Mouse (Mus musculus) brain, embryonic 14.5 days (tissue): Measurements from ENCODE around the gene Mast4. TPM values are rescaled to one million over a fixed set of nuclear protein-coding genes. Genes with fewer than 3 reads are reported as not detected.

ENCODE experiments used
- DNase-seq: peaks from one replicate; pipeline ENCODE4 v3.0.0-alpha.2; 2011; ENCODE audit warnings: low read depth
- CTCF ChIP-seq: fragments of 200-500 bp; IDR thresholded peaks from 2 replicates; pipeline ENCODE4 v1.5.1; 2012; ENCODE audit warnings: inconsistent platforms, mild to moderate bottlenecking, moderate library complexity, borderline replicate concordance; ENCODE audit not compliant: insufficient read depth, insufficient read length; ENCODE audit errors: extremely low read depth
- POLR2A ChIP-seq: fragments of 200-500 bp; IDR thresholded peaks from 2 replicates; pipeline ENCODE4 v1.6.1; 2012; ENCODE audit warnings: mild to moderate bottlenecking, inconsistent platforms, borderline replicate concordance; ENCODE audit not compliant: poor library complexity, insufficient read depth, insufficient read length, severe bottlenecking; ENCODE audit errors: extremely low read depth
- polyA plus RNA-seq: library from polyadenylated mRNA; depleted of rRNA; stranded (reverse); fragments of >200 nt; gene quantifications from 2 replicates; pipeline ENCODE4 v1.2.3, GENCODE M21; 2012

The Mast4 gene
- polyA plus RNA-seq, 1 experiment: 30.7 TPM

DNA sequence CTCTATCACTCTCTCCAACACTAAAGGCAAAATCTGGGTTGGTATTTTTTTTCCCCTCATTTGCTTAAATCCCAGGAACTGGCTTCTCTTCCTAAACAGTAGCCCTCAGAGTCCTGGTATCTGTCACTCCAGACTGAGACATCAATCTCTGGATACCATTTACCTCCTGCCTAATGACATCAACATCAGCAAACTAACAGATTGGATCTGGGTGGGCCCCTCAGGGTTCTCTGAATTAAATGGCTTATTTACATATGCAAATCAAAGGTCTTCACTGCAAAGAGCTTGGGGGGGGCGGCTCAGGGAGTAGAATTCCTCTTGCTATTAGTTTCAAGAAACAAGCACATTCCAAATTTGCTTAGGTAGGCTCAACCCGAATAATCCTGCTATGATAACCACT is 272.6 kb downstream of the Mast4 start:
- peak; percentile 70 for DNase-seq
- TF ChIP-seq POLR2A: no peak
- TF ChIP-seq CTCF: no peak

- peak; percentile 56 for DNase-seq
Measured at GRCm38 (mm10) chr13:103059995-103060652, 274.2 kb downstream of the Mast4 start.

DNA sequence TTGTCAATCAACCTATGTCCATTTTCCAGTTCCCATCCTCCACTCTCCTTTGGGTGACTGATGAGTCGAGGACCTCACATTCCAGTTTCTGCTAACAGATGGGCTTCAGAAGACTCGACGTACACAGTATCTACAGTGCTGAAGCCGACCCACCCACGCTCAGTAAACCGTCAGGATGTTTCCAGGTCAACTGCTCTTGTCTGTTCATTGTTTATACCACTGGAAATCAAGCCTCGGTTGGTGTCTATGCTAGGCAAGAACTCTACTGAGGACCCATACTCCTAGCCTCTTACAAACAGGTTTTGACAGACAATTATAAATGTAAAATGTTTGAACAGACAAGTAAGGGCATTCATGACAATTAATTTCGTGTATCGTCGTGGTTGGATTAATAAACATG is 277.8 kb downstream of the Mast4 start:
- no peak for DNase-seq
- TF ChIP-seq CTCF: no peak

More at GRCm38 (mm10) chr13:103059995-103060652, 274.2 kb downstream of the Mast4 start:
- TF ChIP-seq CTCF: no peak
- TF ChIP-seq POLR2A: no peak

- TF ChIP-seq POLR2A (no peak), CTCF (no peak)
- peak; percentile 50 for DNase-seq
Measured at GRCm38 (mm10) chr13:103052661-103053060, 281.6 kb downstream of the Mast4 start.

DNA sequence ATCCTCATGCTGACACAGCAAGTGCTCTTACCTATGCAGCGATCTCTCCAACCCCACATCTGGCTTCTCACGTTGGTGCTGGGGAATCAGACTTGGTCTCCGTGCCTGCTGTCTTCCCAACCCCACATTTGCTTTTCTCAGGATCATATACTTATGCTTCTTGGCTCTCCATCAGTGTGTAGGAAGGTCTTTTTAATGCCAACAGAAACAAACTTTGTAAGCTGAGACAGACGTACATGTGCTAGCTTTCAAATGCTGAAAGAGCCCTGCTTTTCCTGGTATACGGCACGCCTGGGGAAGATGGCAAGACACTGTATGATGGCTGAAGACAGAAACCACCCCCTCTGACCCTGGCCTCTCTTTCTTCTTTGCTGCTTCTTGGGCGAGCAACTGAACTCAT is 285.3 kb downstream of the Mast4 start:
- no peak for DNase-seq
- TF ChIP-seq CTCF (no peak), POLR2A (no peak)

- TF ChIP-seq POLR2A (no peak), CTCF (no peak)
- DNase-seq: no peak
Measured at GRCm38 (mm10) chr13:103043692-103044091, 290.6 kb downstream of the Mast4 start.

- no peak for TF ChIP-seq CTCF
- no peak for TF ChIP-seq POLR2A
- DNase-seq: no peak
Measured at GRCm38 (mm10) chr13:103043011-103043410, 291.3 kb downstream of the Mast4 start.

- TF ChIP-seq CTCF: no peak
- no peak for TF ChIP-seq POLR2A
- peak; percentile 69 for DNase-seq
Measured at GRCm38 (mm10) chr13:103037466-103037865, 296.8 kb downstream of the Mast4 start.

GRCm38 (mm10) chr13:103029377-103029776 is 304.9 kb downstream of the Mast4 start:
- TF ChIP-seq POLR2A: no peak
- peak; percentile 11; the same call in 1 of the 2 replicates for TF ChIP-seq CTCF
- DNase-seq: no peak

- no peak for TF ChIP-seq CTCF
- no peak for TF ChIP-seq POLR2A
- peak; percentile 44 for DNase-seq
Measured at GRCm38 (mm10) chr13:103027456-103028078, 306.7 kb downstream of the Mast4 start.

DNA sequence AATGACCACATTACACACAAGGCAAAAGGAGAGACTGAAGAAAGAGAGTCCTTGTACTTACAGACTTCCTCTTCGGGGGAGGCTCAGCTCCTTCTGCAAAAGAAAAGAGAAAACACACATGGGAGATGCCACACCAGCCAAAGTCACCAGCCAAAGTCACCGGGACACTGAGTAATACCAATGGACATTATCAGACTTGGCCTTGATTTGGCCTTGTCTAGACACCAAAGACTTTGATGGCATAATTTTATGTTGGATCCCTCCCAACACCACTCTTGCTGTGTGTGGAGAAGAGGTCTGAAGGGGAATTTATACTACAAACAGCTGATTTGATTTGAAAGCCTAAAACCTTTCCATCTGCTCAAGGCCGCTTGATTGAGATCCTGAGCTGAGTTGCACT is 308.8 kb downstream of the Mast4 start:
- TF ChIP-seq CTCF (no peak), POLR2A (no peak)
- no peak for DNase-seq

- no peak for DNase-seq
- TF ChIP-seq POLR2A (no peak), CTCF (no peak)
Measured at GRCm38 (mm10) chr13:103018481-103018880, 315.8 kb downstream of the Mast4 start.
